Mouse (Mus musculus) retina, postnatal 7 days (tissue): ENCODE data around the gene Eef1akmt2.

Experiments
- DNase-seq: peaks from one replicate; pipeline ENCODE4 v3.0.0-alpha.2; 2012; ENCODE audit warnings: low read depth, low spot score

Eef1akmt2 gene

GRCm38 (mm10) chr7:132790447-132791219 lies 61.8 kb downstream of the Eef1akmt2 start:
- DNase-seq = no peak

GRCm38 (mm10) chr7:132788826-132789225 lies 63.6 kb downstream of the Eef1akmt2 start:
- DNase-seq = no peak

- DNase-seq = no peak
Measured at GRCm38 (mm10) chr7:132787496-132788190, 64.8 kb downstream of the Eef1akmt2 start.

- no peak for DNase-seq
Measured at GRCm38 (mm10) chr7:132787022-132787421, 65.5 kb downstream of the Eef1akmt2 start.

GRCm38 (mm10) chr7:132786522-132786921 lies 66.0 kb downstream of the Eef1akmt2 start:
- no peak for DNase-seq

- DNase-seq = no peak
Measured at GRCm38 (mm10) chr7:132786011-132786410, 66.5 kb downstream of the Eef1akmt2 start.

GRCm38 (mm10) chr7:132784101-132784500 lies 68.4 kb downstream of the Eef1akmt2 start:
- DNase-seq = no peak

- DNase-seq = peak; percentile 57
Measured at GRCm38 (mm10) chr7:132781850-132782249, 70.6 kb downstream of the Eef1akmt2 start.

- DNase-seq = no peak
Measured at GRCm38 (mm10) chr7:132781130-132781814, 71.2 kb downstream of the Eef1akmt2 start.

- no peak for DNase-seq
Measured at GRCm38 (mm10) chr7:132780611-132781010, 71.9 kb downstream of the Eef1akmt2 start.

GRCm38 (mm10) chr7:132778630-132779029 lies 73.8 kb downstream of the Eef1akmt2 start:
- no peak for DNase-seq

- no peak for DNase-seq
Measured at GRCm38 (mm10) chr7:132777728-132778453, 74.6 kb downstream of the Eef1akmt2 start.
